Mouse (Mus musculus) heart, postnatal 25 days (tissue): ENCODE measurements around the gene Gchfr. TPM values are rescaled to one million over a fixed set of nuclear protein-coding genes. Genes with fewer than 3 reads are reported as not detected.

Source experiments
- DNase-seq: peaks from one replicate; pipeline ENCODE4 v3.0.0; 2022; ENCODE audit warnings: low spot score
- intact Hi-C: fragments of 180-260 bp; cut with DNase I; formaldehyde crosslinking; loops from one replicate; pipeline ENCODE4 v1.15.1; 2025
- total RNA-seq, 2 experiments: library from RNA; stranded (reverse); gene quantifications; 2 replicates each; pipeline ENCODE4 v1.2.3; 2021

Gene Gchfr
- total RNA-seq, 2 experiments from 2014 or later, result 4.4 to 6.0 TPM

DNA sequence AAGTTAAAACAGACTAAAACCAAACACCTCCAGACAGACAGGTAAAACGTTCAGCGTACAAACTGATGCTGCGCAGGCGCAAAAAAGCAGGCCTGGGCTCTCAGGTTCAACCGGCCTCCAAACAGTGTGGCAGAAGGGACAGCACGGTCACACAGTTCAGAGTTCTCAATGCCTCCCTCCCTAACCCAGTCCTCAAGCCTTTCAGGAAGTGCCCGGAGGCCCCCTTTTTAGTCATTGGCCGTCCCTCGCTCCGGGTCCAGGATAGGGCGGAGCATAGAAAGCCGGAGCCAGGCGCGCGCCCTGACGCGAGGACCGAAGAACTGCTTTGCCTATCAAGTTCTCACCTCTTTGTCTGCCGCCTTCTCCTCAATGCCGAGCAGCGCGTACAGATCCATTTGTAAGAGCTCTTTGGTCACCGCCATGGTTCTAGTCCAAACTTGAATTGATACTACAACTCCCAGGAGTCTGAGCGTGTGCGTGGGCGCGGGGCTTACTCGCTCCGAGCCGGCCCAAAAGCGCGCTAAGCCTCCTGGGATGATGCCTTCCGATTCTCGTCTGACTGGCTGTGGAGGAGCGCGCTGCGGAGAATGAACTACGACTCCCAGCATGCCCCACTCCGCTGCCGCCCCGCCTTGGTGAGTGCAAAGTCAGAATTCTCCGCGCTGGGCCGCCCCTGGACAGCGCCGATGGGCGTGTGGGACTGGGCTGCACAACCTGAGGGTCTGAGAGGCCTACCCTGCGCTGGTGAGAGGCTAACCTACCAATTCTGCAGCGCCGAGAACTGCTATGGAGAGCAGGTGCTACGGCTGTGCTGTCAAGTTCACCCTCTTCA, 41.0 kb downstream of the Gchfr start, which contains the start of the genes Zfyve19 and Dnajc17:
Gene Zfyve19, plus strand, starts transcription at position 274 of the 832 bp plus-strand sequence.
Gene Dnajc17, minus strand, starts transcription at position 452 of the 832 bp plus-strand sequence.
- intact Hi-C loops, result no loop called here
- peak; percentile 92 for DNase-seq

DNA sequence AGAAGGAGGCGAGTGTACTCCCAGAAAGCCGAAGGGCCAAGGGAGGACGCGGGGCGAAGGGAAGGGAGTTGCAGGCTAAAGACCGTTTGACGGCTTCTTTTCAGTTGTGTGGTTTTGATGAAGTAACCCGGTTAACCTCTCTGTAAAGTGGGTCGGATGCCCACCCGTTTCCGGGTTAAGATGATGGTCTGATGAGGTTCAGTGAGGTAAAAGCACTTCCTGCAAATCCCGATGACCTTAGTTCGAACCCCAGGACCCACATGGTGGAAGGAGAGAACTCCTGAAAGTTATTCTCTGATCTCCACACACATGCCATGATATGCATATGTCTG, 41.6 kb downstream of the Gchfr start:
- intact Hi-C loops, result no loop called here
- no peak for DNase-seq

Other genes with a start within 250 kb of the Gchfr start
- gene Chst14, start 241.3 kb upstream of the Gchfr start, total RNA-seq, result 1 to 10 TPM; 9.3 to 9.8 TPM
- 10 to 100 TPM; 10.0 to 13.0 TPM for gene Ccdc32, start 138.4 kb upstream of the Gchfr start, total RNA-seq
- 1 to 10 TPM; 4.2 to 4.8 TPM for gene Rpusd2, start 133.0 kb upstream of the Gchfr start, total RNA-seq
- under 1 TPM; 0.34 to 0.75 TPM for gene Knl1, start 120.7 kb upstream of the Gchfr start, total RNA-seq
- gene Rad51, start 55.0 kb upstream of the Gchfr start, total RNA-seq, result 1 to 10 TPM; 1.0 to 1.3 TPM
- gene Rmdn3, start 10.7 kb upstream of the Gchfr start, total RNA-seq, result 10 to 100 TPM; 18.7 to 20.2 TPM
- gene Gm14137, start 6.7 kb downstream of the Gchfr start, total RNA-seq, result under 1 TPM in 1 of 2 experiments, not detected in 1; 0.08 TPM
- gene Zfyve19, start 40.8 kb downstream of the Gchfr start, total RNA-seq, result 10 to 100 TPM; 11.8 to 13.8 TPM
- gene Dnajc17, start 41.0 kb downstream of the Gchfr start, total RNA-seq, result 1 to 10 TPM; 8.2 to 8.3 TPM
- not detected for gene Ppp1r14d, start 62.1 kb downstream of the Gchfr start, total RNA-seq
- gene Spint1, start 69.6 kb downstream of the Gchfr start, total RNA-seq, result not detected
- gene Rhov, start 103.5 kb downstream of the Gchfr start, total RNA-seq, result not detected
- gene Vps18, start 121.0 kb downstream of the Gchfr start, total RNA-seq, result 10 to 100 TPM; 11.9 to 13.0 TPM
- 10 to 100 TPM; 16.7 to 22.5 TPM for gene Dll4, start 158.0 kb downstream of the Gchfr start, total RNA-seq
- 1 to 10 TPM; 7.2 to 9.3 TPM for gene Chac1, start 183.5 kb downstream of the Gchfr start, total RNA-seq